Mouse (Mus musculus) kidney, adult 8-10 months (tissue): ENCODE measurements around the gene Nog.

Source experiments
- DNase-seq, 2 experiments: peaks; one replicate each; pipeline ENCODE4 v3.0.0; 2022

The Nog gene

GRCm38 (mm10) chr11:89265080-89265479 is 37.1 kb downstream of the Nog start:
- no peak for DNase-seq

- no peak for DNase-seq
Observed at GRCm38 (mm10) chr11:89259338-89259915, 42.7 kb downstream of the Nog start.

- no peak for DNase-seq
Observed at GRCm38 (mm10) chr11:89257893-89258292, 44.2 kb downstream of the Nog start.

DNA sequence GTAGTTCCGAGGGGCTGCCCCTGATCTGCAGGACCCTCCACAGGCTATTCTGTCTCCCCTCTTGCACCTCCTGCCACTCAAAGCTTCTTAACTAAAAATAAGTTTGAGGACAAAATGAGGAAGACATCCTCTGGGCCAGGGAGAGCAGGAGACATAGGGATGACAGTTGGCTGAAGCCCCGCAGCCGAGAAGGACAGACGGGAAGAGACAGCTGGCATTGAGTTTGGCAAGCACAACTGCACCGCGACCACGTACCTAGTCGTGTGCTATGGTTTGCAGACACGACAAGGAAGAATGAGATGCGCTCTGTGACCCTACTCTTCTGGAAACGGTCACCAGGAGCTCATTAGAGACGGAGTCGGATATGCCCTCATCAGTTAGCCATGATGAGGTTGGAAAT is 48.2 kb downstream of the Nog start:
- DNase-seq, result no peak
